Mouse (Mus musculus): Measurements from ENCODE around the gene Myb.
A peak's percentile ranks its signal among the peaks of the same experiment; 100 is the strongest.
"Not testable (repeated sequence)": the region's sequence is repeated elsewhere in the genome, so short reads cannot be mapped to it uniquely, and the experiment has no call there.

Myb gene

DNA sequence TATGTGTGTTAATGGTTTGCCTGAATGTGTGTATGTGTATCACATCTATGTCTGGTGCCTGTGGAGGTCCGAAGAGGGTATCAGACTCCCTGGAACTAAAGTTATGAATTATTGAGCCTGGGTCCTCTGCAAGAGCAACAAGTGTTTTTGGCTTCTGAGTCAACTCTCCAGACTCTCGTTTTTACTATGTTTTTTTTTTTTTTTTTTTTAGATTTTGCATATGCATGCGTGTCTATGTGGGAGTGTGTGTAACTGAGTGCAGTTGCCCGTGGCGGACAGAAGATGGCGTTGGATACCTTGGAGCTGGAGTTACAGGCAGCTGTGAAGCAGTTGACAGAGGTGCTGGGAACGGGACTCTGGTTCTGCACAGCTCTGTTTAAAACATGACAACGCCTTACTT, 7.7 kb upstream of the Myb start:
- no peak for DNase-seq (ENCODE audit: low read depth)

DNA sequence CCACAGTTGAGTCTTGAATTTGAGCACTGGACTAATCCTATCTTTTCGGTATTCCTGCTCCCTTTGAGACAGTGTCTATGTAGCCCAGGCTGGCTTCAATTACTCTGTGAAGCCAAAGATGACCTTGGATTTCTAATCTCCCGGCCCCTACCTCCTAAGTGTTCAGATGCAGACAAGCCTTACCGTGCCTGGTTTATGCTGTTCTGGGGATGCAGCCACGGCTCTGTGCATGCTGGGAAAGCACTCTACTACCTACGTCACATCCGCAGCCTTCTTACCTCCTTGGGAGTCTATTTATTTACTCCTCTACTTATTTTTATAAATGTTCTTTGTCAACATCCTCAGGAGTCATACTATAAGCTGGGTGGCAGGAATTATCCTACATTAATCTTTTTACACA, 7.1 kb upstream of the Myb start:
- no peak for DNase-seq (ENCODE audit: low read depth)

DNA sequence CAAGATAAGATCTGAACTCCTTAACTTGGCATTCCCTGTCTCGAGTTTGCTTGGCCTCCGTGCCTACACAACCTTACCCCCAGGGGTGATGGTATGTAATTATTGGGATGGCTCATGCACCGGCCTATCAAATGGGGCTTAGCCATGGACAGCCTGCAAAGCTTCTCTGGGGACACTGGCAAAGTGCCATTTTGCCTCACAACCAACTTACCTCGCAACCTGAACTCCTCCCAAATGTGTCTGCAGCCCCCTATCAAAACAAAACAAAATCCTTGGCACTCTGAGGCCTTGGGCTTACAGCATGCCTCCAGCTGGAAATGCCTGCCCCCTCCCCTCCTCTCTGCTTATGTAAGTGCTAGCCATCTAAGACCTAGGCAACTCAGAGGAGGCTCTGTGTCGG, 6.4 kb upstream of the Myb start:
- no peak for DNase-seq (ENCODE audit: low read depth)

DNA sequence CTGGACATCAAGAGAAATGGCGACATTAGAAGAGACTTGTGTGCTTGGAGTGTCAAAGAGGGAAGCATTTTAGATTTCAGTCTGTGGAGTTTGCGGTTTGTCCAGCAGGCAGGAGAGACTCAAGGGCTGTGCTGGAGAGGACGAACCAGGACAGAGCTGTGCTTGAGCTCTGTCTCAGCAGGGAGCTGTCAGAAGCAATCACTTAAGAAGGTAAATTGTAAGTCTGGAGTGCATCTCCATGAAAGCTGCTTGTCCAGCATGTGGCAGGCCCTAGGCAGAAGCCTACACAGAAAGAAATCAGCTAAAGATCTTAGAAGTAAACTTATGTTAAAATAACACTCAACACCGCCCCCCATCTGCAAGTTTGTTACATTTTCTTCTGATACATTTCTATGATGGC, 4.6 kb upstream of the Myb start:
- DNase-seq (ENCODE audit: low read depth), result no peak

DNA sequence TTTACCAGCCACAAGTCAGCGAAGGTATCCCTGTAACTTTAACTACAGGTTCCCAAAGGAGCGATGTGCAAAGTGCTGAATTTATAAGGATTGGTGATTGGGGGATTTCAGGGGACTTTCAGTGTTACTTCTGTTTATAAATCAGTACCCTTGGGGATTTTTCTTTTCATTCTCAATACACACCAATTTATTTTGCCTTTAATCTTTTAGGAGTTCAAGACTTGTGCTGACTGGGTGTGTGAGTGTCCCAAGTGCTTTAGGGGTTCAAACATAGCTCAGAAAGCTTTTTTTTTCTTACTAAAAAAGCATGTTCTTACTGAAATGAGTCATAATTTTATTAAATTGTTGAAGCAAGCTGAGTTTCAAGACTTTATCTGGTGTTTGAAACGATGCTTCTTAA, 1.3 kb upstream of the Myb start:
- DNase-seq (ENCODE audit: low read depth), result no peak

DNA sequence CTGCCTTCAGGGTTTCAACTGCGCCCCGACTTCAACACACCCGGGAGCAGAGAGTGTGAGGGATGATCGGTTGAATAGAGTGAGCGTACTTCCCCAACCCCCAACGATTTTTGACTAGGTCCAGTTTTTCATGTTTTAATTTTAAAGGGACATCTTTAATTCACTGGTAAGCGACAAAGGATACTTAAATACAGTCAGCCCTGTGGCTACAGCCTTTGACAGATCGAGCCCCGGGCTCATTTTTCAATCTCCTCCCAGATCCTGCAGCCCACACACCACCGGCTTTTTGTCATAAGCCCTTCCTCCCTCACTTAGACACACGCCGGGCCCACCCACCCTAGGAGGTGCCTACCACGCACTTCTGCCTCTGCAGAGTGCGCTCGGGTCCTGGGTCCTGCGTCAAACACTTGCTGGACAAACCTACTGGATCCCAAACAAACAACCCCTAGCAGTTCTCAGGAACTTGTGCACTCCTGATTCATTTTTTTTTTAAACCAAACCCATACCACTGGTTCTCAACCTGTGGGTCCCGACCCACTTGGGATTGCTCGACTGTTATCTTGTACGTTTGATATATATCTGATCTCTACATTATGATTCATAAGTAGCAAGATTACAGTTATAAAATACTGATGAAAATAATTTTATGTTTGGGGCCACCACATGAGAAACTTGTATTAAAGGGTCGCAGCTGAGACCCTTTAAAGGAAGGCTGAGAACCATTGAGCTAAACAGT, 743 bp upstream of the Myb start:
- peak; percentile 35 for DNase-seq (ENCODE audit: low read depth)

DNA sequence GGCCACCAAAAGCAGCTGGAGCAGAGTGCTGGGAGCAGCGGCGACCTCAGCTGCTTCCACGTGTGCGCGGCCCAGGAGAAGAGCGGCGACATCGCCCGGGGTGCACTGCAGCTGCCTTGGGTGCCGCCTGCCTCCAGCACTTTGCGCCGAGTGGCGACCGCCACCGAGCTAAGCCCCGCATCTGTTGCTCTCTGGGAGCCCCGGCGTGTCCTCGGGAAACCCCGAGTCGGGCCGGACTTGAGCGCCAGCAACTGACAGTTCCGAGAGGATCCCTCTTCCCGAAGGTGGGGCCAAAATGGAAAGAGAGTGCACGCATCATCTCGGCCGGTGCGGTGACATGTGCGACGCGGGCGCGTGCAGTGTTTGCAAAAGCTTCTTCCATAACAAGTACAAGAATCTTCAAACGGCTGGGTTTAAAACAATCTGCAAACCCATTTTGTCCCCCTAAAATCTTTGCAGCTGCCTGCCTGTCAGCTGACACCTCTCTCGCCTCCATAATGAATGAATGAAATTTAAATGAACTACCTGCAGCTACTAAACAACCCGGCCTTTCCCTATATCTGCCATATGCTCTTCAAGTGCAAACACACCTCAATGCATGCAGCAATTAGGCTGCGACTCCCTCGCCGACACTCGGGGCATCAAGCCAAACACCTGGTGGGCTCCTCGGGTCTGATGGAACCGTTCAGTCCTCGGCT, 938 bp downstream of the Myb start:
- no peak for DNase-seq (ENCODE audit: low read depth)

DNA sequence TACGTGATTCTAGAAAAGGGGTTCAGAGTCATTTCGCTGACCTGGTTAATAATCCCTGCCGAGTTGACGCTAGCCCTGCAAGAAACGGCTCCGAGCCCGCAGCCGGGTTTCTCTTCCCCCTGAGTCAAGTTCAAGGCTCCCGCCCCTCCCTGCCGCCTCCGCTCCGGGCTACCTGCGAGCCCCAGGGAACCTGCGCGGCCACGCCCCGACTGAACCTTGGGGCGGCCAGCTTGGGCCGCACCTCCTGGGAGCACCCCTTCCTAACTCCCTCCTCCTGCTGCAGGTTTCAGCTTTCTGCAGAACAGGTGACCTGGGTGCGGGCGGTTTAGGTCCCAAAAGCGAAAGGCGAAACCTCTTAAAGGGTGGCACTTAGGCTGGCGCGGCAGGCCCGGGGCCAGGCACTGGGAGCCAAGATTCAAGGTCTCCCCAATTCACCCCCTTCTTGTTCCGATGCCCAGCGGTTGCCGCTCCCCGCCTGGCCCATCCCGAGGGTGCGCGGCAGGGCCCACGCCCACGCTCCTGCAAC, 1.8 kb downstream of the Myb start:
- DNase-seq (ENCODE audit: low read depth), result peak; percentile 58

DNA sequence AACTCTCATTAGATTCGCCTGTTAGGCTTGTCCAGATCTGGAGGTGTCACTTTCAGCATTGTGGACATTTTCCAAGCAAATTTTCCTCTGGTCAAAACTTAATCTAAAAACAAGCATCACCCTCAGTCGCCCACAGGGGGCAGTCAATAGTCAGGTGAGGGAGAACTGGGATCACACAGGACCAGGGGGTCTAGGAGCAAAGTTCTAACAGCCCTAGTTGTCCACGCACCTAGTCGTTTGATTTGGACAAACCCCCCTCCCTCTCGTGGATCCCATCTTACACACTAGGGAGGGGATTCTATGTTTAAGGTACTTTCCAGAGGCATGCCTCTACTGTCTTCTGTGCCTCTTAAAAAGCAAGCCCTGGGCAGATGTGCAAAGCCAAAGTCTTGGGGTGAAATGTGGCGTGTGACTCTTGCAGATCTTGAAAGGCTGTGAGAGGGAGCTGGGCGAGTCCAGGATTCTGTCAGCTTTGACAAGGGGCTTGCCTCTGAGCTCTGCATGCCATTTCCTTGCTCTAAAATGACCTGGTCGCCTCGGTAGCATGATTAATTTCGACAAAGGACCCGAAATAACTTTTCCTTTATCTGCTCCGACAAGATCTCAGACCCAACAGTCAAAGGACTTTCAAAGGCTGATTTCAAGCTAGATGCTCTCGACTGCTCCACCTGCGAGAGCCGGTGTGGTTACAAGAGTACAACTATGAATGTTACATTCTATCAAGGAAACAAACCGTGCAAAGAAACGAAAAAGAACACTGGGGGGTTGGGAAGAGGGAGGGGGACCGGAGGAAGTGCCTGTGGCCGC, 2.5 kb downstream of the Myb start:
- DNase-seq (ENCODE audit: low read depth), result peak; percentile 77

DNA sequence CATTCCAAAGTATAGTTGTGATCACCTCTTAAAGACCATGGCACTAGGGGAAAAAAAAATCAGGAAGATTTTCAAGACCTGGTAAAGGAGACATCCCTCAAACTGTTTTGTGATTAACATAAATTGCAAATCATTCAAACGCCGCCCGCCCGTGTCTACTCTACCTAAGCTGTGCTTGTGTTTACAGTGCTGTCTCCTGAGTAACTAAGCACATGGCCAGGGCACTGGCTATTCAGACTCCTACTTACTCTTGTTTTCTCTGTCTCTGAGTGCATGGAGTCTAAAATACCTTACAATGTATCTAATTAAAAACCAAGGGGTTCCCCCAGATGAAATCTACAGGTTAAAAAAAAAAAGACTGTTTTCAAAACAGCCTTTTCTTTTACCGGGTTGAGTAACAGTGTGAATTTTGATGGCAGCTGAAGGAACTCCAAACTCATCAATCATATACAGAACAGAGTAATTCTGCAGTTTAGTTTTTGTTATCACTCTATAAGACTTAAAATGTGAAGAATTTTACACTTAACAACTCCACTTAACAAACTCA, 3.8 kb downstream of the Myb start:
- no peak for DNase-seq (ENCODE audit: low read depth)

DNA sequence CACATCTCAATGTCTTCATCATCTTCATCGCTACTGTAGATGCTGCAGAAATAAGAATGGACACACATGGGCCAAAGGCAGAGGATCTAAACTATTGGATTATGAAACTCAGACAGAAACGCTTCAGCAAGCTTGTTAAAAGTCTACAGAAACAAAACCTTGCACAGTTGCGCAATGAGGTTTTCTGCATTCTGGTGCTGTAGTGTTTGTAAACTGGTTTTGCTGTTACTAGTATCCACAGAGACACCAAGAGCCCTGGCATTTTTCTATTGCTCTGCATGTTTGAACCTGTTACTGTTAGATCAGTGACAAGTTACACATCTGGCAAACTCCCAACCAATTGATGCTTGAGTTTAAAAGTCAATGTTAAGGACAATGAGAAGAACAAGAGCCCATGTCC, 4.4 kb downstream of the Myb start:
- DNase-seq (ENCODE audit: low read depth), result no peak

DNA sequence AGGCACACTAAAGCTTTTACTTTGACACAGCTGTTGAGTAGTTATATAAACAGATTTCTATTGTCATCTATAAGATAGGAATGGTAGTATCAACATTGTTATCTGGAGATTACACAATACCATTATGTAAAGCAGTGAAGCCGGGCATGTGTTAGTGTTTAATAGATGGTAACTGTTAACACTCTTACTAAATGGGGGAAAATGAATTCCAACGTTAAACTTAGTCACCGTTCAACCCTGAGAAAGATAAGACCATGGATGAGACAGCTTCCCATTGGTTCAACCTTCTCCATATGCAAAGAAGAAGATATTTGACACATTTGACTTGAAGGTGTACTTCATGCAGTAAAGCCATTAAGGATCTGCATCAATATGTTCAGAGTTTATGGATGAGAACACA, 5.9 kb downstream of the Myb start:
- DNase-seq (ENCODE audit: low read depth), result no peak

DNA sequence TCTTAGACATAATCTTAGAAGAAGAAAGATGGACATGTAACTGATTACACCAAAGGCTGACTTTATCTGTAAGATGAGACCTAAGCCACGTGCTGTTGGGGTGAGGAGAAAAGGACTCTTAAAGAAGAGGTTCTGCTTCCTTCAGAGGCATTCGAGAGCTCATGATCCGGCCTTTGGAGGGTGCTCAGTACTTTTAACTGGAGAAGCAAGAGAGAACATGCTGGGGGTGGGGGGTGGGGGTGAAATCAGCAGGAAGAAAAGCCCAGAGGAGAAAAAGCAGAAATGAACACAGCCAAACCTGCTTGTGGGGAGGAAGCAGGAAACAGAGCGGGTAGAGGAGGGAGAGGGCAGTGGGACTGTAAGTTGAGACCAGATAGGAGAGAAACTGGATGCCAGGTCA, 7.4 kb downstream of the Myb start:
- DNase-seq (ENCODE audit: low read depth), result no peak

DNA sequence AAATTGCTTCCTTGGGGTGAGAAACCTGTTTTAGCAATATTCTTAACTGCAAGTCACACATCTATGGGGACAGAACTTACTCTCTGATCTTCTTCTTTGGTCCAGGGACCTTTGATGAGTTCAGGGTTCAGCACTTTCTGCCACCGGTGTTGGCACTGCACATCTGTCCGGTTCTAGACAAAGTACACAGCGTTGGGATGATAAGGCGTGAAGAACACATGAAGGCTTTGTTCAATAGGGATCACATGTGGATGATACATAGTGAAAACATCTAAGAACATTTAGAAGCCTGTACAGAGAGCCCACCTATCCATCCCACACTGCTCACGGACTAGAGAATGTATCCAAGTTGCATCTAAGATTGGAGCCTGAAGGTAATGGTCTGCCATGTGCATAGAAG, 8.0 kb downstream of the Myb start:
- DNase-seq (ENCODE audit: low read depth), result no peak

DNA sequence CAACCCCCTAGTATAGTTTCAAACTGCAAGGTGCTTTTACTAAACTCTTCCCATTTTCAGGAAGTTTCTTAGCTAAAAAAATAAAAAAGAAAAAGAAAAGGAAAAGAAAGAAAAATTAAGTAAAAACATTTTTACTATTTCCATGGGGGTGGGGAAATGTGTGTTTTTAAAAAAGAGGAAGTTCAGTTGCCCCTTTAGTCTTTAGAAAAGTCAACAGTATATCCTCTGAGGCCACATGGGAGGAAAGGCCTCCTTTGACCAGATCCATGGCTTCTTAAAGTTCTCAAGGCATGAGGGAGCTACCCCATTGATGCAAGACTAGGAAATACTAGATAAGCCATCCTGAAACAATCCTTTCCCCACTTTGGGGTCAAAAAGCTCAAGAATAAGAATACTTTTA, 9.5 kb downstream of the Myb start:
- no peak for DNase-seq (ENCODE audit: low read depth)

DNA sequence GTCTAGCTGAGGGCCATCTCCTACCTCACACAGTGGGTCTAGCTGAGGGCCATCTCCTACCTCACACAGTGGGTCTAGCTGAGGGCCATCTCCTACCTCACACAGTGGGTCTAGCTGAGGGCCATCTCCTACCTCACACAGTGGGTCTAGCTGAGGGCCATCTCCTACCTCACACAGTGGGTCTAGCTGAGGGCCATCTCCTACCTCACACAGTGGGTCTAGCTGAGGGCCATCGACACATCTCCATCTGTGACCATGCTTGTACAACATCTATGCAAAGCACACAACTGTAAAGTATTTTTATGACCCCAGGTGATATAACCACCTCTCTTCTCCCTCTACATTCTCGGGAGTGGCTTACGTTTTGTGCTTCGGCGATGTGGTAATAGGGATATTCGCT, 10.8 kb downstream of the Myb start:
- not testable (repeated sequence) for DNase-seq (ENCODE audit: low read depth)

DNA sequence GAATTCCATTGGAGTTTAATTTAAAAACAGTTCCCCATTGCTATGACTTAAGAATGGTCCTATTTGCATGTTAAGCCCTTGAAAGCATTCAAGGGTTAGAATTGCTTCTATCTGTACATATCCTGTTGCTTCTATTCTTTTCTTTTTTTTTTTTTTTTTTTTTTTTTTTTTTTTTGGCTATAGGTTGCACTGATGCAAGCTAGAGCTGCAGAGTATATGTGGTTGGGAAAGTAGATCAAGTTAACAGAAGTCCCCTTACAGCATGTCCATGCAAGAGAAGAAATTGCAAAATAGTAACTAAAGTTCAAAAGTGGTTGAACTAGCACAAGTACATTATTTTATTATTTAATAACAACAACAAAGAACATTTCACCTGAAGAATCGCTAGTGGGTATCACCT, 14.1 kb downstream of the Myb start:
- no peak for DNase-seq (ENCODE audit: low read depth)

DNA sequence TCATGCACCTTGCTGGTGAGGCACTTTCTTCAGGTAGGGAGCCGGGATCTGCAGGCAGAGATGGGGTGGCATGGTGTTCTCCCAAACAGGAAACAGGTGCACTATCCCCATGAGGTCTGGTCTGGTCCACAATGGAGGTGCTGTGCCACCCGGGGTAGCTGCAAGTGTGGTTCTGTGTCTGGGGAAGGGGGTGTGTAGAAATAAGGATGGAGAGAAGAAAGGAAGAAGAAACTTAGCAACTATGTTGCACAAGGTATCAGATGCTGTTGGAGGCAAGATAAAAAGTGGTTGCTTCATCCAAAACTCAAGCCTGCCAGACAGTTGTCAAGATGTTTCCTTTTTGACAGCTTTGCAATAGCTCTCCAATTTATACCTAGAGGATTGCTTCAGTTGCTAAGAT, 14.5 kb downstream of the Myb start:
- no peak for DNase-seq (ENCODE audit: low read depth)

DNA sequence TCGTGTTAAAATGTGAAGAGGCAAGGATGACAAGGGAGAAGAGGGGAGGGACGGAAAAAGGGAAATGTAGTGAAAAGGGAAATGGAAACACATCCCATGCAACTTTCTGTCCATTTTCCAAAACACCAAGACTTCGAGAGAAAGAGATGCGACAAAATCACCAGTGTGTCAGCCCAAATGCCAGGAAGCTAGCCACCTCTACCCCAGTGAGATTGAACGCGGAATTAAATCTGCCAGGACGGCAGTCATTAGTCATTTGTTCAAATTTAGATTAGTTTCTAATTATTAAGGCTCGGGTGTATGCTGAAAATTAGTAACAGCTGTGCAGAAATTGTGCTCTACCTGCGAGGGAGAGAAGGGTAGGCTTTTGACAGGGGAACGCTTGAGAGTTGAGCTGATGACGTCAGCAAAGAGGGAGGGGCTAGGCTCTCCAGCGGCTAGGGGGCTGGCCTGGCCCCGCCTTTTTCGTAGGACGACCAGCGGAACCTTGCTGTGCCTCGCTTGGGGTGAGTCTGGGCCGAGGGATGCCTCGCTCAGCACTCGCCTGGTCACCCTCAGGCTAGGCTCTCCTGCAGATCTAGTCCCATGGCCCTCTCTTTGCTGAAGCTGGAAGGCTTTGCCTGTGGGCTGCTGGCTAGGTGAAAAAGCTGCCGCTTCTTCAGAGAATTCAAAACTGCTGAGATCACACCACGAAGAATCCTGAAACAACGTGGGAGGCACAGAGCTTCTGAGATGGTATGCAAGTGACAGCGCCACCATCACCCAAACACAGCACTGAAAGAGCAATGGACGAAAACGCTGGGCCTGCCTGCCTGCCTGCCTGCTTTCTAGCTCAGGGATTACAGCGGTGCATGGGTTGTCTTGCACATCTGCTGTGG, 15.9 kb downstream of the Myb start:
- DNase-seq (ENCODE audit: low read depth), result no peak

DNA sequence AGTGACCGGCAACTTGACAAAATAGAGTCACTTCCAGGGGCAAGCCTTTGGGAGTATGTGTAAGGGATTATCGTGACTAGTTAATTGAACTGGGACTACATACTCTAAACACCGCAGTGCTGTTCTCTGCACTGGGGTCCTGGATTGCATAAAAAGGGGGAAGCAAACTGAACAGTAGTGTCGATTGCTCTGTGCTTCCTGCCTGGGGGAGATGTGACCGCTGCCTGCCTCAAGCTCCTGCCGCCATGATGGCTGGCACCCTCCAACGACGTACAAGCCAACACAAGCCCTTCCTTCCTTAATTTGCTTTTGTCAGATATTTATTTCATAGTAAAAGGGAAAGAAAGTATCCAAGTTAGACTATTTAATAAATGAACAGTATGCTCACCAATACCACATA, 25.5 kb downstream of the Myb start:
- no peak for DNase-seq (ENCODE audit: low read depth)

DNA sequence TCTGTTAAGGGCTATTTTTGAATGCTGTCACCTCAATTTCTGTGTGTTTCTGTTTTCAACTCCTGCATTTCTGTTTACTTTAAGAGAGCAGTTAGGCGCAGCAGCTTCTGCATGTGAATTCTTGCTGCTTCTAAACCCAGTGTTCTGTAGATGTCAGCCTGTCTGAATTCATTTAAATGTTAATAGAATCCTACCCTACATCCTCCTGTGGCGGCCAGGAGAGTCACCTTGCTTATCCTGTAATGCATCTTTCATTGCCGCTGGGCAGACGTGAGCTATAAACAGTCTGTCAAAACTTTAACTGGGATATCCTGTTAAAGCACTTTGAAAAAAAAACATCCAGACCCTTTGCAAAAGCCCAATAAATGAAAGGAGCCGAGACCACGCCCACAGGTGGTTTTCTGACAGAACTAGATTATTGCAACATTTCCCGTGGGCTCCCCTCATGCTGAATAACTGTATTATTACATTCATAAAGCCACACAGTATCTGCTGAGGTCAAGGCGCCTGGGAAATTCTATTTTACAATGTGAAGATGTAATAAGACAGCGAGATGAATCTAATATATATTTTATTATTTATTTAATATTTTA, 29.8 kb downstream of the Myb start:
- DNase-seq (ENCODE audit: low read depth), result no peak

Data from c-Kit-positive CD71-positive TER-119-negative erythroid progenitor cells, embryonic 14.5 days (primary cell).